Mouse (Mus musculus) liver, postnatal 0 days (tissue): Measurements from ENCODE around the gene Phf21b.

Experiments
- CTCF ChIP-seq: sonication (generic); IDR thresholded peaks from 2 replicates; pipeline ENCODE4 v1.5.1; 2016; ENCODE audit warnings: antibody characterized with exemption, low read depth
- EP300 ChIP-seq: IDR thresholded peaks from 2 replicates; pipeline ENCODE4 v1.6.1; 2016; ENCODE audit warnings: antibody characterized with exemption, low read depth, mild to moderate bottlenecking

GRCm38 (mm10) chr15:84861911-84862310, 6.1 kb upstream of the Phf21b start:
- no peak for TF ChIP-seq CTCF
- TF ChIP-seq EP300 = no peak
